Mouse (Mus musculus) layer of hippocampus, adult 9-11 months (tissue): ENCODE results near the gene Gm45844.
"Not testable (repeated sequence)": the region's sequence is repeated elsewhere in the genome, so short reads cannot be mapped to it uniquely, and the experiment has no call there.

ENCODE experiments used
- DNase-seq: peaks from one replicate; pipeline ENCODE4 v3.0.0; 2022

The Gm45844 gene

DNA sequence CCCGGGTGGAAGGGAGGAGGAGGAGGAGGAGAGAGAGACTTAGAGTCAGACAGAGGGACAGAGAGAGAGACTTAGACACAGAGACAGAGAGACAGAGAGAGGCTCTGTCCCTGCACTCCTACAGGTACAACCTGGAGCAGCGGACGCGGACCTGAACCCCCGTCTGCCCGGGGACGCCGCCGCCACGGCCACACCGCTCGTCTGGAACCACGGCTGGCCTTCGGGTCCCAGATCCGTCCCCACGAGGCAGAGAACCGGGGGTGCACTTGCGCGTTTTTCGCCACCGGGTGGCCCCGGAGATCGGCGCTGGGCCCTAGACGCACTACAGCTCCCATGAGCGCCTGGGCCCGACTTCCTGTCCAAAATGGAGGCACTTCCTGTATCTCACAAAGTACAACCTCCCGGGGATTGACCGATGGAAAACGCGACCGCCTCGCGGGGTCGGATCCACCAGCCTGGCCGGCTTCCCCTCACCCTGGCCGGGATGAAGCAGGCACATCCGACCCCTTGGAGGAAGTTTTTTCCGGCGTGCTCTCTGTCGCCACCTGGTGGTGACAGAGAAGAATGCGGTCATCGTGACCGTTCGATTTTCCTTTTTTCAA, at the start of gene Gm45844:
Gm45844 (minus strand) TSS at position 324 of the 602 bp plus-strand sequence.
- peak; percentile 97 for DNase-seq

DNA sequence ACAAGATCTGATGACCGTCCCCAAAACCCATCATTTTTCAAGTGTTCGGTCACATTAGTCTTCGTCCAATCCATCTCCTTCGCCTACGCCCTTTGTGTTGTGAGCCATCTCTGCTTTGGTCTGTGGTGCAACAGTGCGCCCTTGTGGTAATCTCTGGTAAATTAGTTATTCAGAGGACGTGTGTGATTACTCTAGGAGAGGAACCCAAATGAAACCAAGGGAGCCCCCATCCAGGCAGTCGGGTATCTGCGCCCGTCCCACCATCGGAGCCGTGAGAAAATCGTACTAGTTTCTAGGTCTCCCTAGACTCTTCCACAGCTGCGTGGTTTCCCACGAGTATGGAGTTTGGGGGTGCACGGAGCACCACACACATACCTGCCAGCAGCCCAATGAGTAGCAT, 17.5 kb upstream of the Gm45844 start:
- peak; percentile 63 for DNase-seq

DNA sequence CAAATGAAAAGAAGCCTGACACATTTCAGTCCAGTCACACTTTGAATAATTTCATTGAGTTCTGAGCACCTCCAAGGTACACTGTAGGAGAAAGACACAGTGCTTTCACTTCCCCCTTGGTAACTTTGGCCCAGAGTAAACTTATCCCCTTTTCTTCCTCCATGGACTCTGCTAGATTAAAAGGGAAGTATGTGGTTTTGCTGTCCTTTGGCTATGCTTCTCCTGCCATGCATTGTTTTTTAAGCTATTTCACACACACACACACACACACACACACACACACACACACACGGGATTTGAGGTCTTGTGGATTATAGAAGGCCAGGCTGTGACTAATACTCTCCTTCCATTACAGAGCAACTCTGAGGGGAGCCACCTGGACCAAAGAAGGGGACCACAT, 3.3 kb upstream of the Gm45844 start:
- DNase-seq, result no peak

DNA sequence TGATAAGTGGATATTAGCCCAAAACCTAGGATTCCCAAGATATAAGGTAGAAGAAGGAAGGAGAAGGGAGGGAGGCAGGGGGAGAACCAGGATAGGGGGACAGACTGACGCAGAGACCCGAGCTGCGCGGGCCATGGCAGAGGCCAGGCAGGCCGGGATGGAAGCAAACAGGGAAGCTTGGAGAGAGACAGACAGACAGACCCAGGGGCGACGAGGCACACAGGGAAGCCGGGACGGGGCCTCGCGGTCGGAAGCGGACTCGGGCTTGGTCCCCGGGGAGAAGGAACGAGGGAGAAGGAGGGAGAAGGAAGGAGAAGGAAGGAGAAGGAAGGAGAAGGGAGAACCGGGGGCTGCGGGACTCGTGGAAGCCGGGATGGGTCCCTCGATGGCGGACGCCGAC, 533 bp downstream of the Gm45844 start:
- DNase-seq, result peak; percentile 5

GRCm38 (mm10) chr7:7247228-7247627, 30.9 kb downstream of the Gm45844 start, which contains the start of gene Vmn2r29:
Gene Vmn2r29, minus strand, starts transcription at chr7:7247328.
- DNase-seq, result not testable (repeated sequence)

- peak; percentile 51 for DNase-seq
Measured at GRCm38 (mm10) chr7:7209313-7210151, 68.6 kb downstream of the Gm45844 start, which contains the start of gene Zfp772. Gene Zfp772, minus strand, starts transcription at chr7:7209998.

DNA sequence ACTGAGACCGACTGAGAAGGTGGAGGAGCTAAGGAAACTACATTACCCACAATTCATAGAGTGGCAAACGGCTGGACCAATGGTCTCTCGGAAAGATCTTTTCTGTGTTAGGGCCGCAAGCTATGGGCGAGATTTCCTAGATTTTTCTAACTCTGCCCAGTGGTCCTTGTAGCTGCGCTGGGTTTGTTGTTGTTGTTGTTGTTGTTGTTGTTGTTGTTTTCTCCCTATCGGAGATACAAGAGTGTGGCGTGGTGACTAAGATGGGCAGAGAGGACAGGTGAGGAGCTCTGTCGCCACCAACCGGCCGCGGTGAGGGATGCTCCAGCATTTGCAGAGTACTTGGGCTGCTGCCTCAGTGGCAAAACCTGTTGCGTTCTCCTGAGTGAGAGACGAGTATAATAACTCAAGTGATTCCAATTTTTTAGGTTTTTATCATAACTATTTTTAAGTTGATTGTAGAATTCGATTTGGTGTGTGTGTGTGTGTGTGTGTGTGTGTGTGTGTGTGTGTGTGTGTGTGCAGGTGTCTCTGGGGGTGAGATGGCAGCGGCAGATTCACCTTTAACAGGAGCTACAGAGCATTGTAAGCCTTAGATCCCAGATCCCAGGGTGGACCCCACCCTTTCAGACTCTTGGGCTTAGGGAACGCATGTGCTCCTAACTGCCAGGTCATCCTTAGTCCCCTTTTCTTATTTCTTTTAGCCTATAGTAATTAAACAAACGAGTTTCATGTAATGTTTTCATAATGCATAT, 89.7 kb downstream of the Gm45844 start:
- peak; percentile 74 for DNase-seq

- DNase-seq, result no peak
Measured at GRCm38 (mm10) chr7:7187417-7188190, 90.5 kb downstream of the Gm45844 start.

GRCm38 (mm10) chr7:7185897-7186296, 92.2 kb downstream of the Gm45844 start:
- DNase-seq, result no peak

GRCm38 (mm10) chr7:7171227-7172147, 106.6 kb downstream of the Gm45844 start, which contains the start of gene Zfp418:
Gene Zfp418, plus strand, starts transcription at chr7:7171330.
- DNase-seq, result peak; percentile 82
